Mouse (Mus musculus) mouse embryonic stem cell (cell line): ENCODE data around the gene Sp110.
"Not testable (repeated sequence)": the region's sequence is repeated elsewhere in the genome, so short reads cannot be mapped to it uniquely, and the experiment has no call there.

Experiments
- in situ Hi-C, 2 experiments: fragments of 300-500 bp; cut with MboI; formaldehyde crosslinking; loops; 1 replicate in 1 of 2; 3 replicates in 1 of 2; pipeline ENCODE4 v1.14.3; 2019 to 2020; ENCODE audit warnings: low sequenced_read_pairs in 2 of 2, low pct_unique_long_range_greater_than_20kb in 1 of 2, mixed read lengths in 1 of 2; ENCODE audit not compliant: unreplicated experiment in 1 of 2

Gene Sp110

GRCm38 (mm10) chr1:85598271-85599012 is at the start of gene Sp110:
TSS of gene Sp110 (minus strand) at chr1:85598817.
- in situ Hi-C loops = not testable (repeated sequence)

- in situ Hi-C loops = not testable (repeated sequence)
Measured at GRCm38 (mm10) chr1:85638144-85638543, 39.5 kb upstream of the Sp110 start.

- in situ Hi-C loops = not testable (repeated sequence)
Measured at GRCm38 (mm10) chr1:85636936-85637335, 38.3 kb upstream of the Sp110 start.

DNA sequence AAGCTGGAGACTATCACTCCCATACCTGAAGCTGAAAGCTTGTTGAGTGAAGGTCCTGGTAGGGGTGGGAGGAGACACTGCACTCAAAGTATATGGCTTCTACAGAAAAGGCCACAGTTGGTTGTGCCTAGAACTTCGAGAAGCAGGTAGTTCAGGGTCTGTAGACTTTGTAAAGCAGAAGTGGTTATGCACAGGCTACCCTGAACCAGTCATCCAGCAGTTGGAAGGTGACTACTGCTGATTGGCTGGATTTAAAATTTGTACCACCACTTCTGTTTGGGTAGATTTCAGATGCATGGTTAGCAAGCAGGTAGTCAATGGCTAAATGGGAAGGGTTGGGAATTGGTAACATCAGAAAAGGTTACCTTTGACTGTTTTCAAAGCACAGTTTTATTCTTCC is 20.1 kb upstream of the Sp110 start:
- in situ Hi-C loops = not testable (repeated sequence)

DNA sequence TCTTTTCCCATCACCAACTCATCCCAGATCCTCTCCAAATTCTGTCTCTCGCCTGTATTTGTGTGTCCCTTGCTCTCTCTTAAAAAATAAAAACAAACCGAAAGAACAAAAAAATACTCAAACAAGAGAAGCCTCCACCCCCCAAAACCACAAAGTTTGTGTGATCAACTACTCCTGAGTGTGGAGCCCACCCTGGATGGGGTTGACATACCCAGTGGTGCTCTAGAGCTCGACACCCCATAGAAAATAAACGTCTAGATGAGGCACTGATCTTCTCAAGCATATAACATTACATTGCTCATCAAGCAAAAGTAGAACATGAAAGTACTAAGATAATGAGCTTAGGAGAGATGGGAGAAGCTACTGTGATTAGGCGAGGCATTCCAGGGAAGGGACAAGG is 18.5 kb upstream of the Sp110 start:
- in situ Hi-C loops = not testable (repeated sequence)

DNA sequence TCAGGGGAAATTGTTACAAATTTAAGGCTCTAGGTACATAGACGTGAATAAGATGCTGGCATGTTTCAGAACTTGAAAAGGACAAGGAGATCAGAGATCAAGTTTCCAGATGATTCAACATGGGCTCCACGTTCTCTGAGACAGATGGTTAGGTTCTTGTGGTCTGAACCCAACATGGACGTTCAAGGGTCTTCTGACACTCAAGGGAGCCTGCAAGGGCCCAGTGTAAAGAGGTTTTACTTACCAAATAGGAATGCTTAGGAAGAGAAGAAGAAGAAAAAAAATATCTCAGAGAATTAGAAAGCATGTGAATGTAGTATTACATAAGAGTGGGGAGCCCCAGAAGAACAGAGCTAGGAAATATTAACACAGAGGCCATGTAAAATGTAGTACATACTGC is 17.2 kb upstream of the Sp110 start:
- in situ Hi-C loops = not testable (repeated sequence)

- in situ Hi-C loops = not testable (repeated sequence)
Measured at GRCm38 (mm10) chr1:85615096-85615495, 16.5 kb upstream of the Sp110 start.

DNA sequence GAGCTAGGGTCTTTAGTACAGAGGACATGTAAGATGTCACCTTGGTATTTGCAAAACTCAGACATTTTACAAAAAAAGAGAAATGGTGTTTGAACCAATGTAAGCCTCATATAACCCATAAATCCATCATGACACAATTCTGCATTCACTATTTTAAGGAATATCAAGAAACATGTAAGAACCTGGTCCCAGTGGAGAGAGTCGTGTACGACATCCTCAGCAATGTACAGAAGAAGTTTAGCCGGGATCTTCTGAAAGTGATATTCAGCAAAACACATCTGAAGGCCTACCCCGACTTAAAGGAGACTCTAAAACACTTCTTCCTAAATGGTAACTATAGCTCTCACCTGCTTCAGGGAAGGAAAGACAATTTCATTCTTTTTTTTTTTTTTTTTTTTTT is 12.0 kb upstream of the Sp110 start:
- in situ Hi-C loops = not testable (repeated sequence)

- in situ Hi-C loops = not testable (repeated sequence)
Measured at GRCm38 (mm10) chr1:85608361-85608760, 9.7 kb upstream of the Sp110 start.

- in situ Hi-C loops = not testable (repeated sequence)
Measured at GRCm38 (mm10) chr1:85604341-85604740, 5.7 kb upstream of the Sp110 start.

DNA sequence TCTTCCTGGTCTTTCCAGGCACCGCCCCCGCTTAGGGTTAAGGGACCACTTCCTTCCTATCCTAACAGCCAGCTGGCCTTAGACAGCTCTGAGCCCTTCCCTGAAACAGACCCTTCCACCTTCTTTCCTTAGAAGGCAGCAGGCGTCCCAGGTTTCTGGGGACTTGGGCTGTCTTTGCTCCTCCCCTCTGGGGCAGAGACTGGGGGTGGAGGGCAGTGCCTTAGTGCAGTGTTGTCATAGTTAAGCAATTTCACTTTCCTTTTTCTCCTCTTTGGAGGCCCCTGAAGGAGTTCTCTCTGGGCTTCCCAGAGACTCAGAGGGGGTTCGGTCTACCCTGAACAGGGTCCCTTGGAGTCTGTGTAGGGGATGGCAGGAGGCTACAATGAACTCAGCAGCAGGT is 2.2 kb upstream of the Sp110 start:
- in situ Hi-C loops = not testable (repeated sequence)

DNA sequence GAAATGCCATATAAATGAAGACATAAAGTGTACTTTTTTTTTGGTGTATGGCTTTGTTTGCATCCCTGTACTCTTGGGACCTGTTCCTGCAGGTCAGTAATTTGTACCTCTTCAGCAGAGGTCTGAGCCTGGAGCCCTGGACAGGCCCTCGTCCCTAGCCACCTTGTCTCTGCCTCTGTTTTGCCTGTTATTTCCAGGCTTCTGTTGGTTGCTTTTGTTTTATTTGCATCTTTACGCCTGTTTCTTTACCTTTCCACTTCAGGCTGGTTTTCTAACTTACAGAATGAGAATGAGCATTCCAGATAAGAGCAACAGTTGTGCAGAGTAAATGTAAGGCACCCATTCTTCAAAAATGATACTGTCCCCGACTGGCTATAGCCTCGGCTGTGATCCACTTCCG is 1.5 kb upstream of the Sp110 start, which contains the start of gene Sp140:
TSS of gene Sp140 (plus strand) at position 301 of the 400 bp plus-strand sequence.
- in situ Hi-C loops = not testable (repeated sequence)

DNA sequence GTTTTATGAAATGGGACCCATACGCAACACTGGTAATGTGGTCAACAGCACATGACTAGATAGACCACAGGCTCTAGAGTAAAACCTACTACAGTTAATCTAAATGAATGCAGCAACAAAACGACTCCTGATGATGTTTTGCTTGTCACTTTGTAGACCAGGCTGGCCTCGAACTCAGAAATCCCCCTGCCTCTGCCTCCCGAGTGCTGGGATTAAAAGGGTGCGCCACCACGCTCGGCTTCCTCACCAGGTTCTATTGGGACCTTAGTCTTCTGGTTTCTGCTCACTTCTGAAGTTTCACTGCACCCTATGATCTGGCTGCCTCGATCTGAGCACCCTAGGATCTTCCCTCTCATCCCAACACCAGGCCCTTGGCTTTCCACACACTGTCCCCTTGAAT is 6.1 kb downstream of the Sp110 start:
- in situ Hi-C loops = not testable (repeated sequence)

DNA sequence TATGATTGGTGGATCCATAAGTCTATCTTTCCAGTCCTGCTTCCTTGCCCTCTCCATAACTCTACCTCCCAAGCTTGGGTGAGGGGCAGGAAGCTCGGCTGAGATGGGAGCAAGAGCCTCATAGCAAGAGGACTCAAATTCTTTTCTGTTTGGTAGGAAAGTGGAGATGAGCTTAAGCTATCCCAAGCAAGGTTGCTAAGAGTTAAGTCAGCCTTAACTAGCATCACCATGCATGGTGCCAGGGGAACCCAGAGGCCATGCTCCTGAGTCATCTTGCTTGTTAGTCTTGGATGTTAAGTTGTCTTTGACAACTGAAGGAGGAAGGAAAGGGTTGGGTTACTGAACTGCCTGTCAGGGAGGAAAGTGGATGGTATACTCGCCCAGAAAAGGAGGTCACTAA is 9.9 kb downstream of the Sp110 start:
- in situ Hi-C loops = not testable (repeated sequence)

DNA sequence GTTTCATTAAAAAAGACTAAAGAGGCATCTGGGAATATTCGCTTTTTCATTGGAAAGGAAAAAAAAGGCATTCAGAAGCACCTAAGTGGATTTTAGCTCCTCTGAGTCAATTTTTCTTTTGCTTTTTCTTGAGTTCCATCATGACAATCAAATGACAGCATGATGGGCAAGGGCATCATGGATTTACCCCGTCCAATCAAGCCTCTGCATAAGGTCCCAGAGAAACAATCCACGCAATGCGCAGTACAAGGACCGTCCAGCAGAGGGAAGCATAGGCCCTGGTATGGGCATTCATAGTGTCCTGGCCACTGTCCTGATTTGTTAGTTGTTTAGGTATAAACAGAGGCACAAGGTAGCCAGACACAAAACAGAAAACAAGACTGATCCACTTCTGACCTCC is 17.1 kb downstream of the Sp110 start:
- in situ Hi-C loops = not testable (repeated sequence)

GRCm38 (mm10) chr1:85580578-85580977 is 18.0 kb downstream of the Sp110 start:
- in situ Hi-C loops = not testable (repeated sequence)

DNA sequence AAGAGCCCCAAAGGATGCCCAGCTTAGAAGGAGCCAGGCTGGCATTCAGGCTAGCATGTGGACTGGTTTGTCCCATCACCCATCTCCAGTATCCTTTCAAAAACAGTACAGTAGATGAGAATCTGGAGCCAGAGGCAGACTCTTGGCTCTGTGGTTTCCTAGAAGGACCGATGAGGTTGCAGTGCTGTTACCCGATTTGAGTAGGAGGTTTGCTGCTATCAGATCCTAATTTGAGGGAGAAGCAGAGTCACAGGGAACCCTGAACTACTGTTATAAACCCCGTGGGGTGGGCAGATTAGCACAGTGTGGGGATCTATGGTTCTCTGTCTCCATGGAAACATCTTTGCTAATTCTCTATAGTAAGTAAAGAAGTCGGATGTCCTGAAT is 18.5 kb downstream of the Sp110 start:
- in situ Hi-C loops = not testable (repeated sequence)

DNA sequence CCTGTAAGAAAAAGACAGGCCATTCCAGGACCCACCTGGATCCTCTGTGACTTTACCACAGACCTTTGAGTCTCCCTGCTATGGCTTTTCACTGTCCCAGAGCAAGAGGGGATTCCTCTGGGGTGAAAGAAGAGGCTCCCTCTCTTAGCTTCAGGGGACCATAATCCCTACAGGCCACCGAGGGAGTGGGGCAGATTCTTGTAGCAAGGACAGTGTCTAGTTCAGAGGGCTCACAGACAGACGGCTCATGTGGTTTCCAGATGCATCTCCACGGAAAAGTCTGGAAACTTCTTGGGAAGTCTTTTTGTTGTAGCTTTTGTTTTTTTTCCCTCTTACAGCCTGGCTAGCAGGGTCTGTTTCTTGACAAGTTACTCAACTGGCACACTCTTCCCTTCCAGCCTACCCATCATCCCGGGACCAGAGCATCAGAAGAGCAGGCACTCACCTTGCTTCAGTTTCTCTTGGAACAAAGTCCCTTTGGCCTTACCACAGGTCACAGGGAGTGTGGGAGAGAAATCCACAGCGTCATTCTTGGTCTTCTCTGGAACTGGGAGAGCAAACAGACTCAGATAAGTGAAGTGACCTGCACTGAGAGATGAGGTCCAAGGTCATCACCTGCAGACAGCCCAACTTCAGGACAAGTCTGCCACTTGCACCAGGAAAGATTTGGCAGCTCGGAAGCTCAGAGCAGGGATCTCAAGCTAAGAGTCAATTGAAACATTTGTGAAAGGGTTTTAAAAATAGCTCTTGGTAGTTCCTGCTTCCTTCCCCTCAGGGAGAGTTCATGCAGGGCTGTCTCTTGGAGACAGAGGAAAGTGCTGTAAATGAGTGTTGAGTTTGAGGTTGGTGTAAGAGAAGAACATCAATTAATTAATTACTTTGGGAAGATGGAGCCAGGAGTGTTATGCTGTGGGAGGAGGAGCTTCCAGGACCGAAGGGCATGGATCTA is 19.1 kb downstream of the Sp110 start:
- in situ Hi-C loops = not testable (repeated sequence)

GRCm38 (mm10) chr1:85578372-85579010 is 20.1 kb downstream of the Sp110 start:
- in situ Hi-C loops = not testable (repeated sequence)
